Mouse (Mus musculus) G1E (cell line): ENCODE data around the gene Zglp1.

Experiments
- CTCF ChIP-seq: IDR thresholded peaks from 2 replicates; pipeline ENCODE4 v1.5.1; 2012; ENCODE audit warnings: low read depth, low read length, inconsistent platforms, mixed read lengths
- GATA1 ChIP-seq: IDR thresholded peaks from 2 replicates; pipeline ENCODE4 v1.6.1; 2012; ENCODE audit warnings: borderline replicate concordance, low read length, inconsistent platforms, mixed read lengths
- GATA2 ChIP-seq: IDR thresholded peaks from 2 replicates; pipeline ENCODE4 v1.6.1; 2012; ENCODE audit warnings: low read depth, low read length, inconsistent platforms, borderline replicate concordance
- POLR2AphosphoS5 ChIP-seq: IDR thresholded peaks from 2 replicates; pipeline ENCODE4 v1.6.1; 2012; ENCODE audit warnings: low read depth, low read length, inconsistent platforms; ENCODE audit not compliant: insufficient replicate concordance
- TAL1 ChIP-seq: conservative IDR thresholded peaks from 2 replicates; pipeline ENCODE4 v1.6.1; 2012; ENCODE audit warnings: low read depth, low read length, inconsistent platforms, mixed read lengths

GRCm38 (mm10) chr9:21043563-21043962 is 23.3 kb downstream of the Zglp1 start:
- TF ChIP-seq CTCF (no peak), GATA1 (no peak), POLR2AphosphoS5 (no peak), TAL1 (no peak), GATA2 (no peak)
